Mouse (Mus musculus): ENCODE results near the gene Ptk7. TPM values are rescaled to one million over a fixed set of nuclear protein-coding genes. Genes with fewer than 3 reads are reported as not detected.

Gene Ptk7
- total RNA-seq, 2 experiments from 2014 or later: 11.2 to 11.4 TPM

GRCm38 (mm10) chr17:46644916-46645475 lies 15.7 kb upstream of the Ptk7 start:
- no peak for DNase-seq (ENCODE audit: low spot score in 2 of 2)

DNA sequence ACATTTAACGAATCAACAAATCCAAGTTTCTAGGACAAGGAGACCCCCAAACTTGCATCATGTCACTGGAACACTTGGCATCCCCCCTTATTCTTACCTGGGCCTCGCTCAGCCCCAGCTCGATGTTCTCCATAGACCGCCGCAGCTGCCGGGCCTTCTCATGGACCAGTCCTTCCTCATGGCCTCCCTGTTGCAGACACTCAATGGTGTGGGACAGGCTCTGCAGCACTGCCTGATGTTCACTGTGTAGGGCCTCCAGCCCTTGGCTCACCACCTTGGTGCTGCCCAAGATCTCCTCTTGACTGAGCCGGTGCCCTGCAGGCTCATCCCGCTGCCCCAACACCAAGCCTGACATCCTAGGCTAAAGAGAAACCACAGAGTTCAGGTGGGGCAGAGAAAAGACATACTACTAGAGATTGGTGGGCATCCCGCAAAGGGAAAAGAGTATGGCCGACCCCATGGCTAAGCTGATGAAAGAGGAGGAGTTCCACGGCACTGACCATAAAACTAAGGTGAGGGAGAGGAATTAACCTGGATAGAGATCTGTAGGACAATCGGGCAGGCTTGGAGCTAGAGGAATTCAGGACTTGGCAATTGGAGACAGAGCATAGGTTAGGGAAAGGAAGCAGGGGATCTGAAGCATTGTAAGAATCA lies 15.0 kb upstream of the Ptk7 start:
- no peak for DNase-seq (ENCODE audit: low spot score in 2 of 2)

DNA sequence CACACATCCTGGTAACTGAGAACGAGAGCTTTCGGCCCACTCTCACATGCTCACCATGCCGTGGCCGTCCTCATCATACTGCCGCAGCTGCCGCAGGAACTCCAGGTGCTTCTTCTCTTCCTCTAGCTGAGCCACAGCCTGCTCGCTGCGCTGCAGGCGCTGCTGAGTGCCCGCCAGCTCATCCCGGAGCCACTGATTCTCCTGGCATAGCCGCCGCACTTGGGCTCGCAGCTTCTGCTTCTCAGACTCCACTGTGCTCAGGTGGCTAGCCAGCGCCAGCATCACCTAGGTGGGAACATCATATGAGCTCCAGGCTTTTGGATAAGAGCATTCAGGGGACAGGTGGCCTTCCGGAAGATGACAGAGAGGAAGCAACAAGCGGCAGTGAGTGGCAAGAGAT lies 12.8 kb upstream of the Ptk7 start:
- DNase-seq (ENCODE audit: low spot score in 2 of 2): no peak

DNA sequence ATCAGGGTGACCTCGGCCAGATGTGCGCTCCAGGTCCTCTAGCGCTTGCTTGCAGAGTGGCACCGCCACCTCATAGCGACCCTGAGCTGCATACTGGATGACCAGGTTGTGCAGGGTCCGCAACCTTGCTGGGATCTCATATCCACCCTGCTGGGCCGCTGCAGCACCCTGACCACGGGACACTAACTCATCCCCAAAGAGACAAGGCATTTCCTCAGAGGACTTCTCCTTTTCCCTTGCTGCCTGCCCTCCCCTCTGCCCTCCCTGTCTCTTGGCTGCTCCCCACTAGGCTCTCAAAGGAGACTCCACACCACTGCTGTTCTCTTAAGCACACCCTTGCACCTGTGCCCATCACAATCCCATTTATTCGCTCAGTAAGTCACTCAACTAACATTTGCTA lies 10.6 kb upstream of the Ptk7 start:
- no peak for DNase-seq (ENCODE audit: low spot score in 2 of 2)

DNA sequence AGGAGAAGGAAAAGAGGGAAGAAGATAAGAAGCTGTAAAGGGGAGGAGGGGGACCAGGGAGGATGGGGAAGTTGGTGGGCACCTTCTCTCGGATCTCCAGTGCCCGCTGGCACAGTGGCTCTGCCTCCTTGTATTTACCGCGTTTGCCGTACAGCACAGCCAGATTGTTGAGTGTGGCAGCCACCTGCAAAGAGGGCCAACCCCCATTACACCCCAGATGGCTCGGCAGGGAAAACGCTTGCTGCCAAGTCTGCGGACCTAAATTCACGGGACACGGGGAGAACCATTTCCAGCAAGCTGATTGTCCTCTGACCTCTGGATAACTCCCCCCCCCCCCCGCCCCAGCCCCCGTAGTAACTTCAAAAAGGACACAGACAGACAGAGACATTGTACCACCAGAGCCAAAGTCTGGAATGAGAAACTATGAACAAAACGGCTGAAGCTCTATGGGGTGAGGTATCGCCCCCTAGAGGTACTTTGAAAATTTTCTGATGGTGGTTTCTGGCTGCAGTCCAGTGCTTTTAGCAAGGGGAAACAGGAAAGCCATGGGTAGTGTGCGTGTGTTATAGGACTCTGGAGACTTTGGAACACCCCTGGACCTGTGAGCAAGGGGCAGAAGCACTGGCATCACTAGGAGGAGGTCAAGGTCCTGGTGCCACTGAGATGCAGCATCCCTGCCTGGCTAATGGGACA lies 7.7 kb upstream of the Ptk7 start:
- peak; percentile 82 to 85 for DNase-seq (ENCODE audit: low spot score in 2 of 2)

- DNase-seq (ENCODE audit: low spot score in 2 of 2): no peak
These were observed 559 bp upstream of the Ptk7 start for GRCm38 (mm10) chr17:46629685-46630441.

DNA sequence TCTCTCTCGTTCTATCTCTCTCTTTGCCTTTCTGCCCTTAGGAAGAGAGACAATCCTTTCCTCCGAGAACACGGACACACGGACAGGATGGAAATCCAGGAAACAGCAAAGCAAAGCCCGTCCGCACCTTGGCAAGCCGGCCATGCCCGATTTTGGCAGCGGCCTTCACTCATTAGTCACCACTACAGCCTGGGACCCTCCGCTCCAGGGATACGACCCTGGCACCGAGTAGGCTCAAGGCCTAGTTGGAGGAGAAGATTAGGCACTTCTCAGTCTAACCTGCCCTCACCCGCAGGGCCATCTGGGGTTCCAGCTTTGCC lies 873 bp downstream of the Ptk7 start:
- no peak for DNase-seq (ENCODE audit: low spot score in 2 of 2)

GRCm38 (mm10) chr17:46627409-46627808 lies 1.9 kb downstream of the Ptk7 start:
- no peak for DNase-seq (ENCODE audit: low spot score in 2 of 2)

DNA sequence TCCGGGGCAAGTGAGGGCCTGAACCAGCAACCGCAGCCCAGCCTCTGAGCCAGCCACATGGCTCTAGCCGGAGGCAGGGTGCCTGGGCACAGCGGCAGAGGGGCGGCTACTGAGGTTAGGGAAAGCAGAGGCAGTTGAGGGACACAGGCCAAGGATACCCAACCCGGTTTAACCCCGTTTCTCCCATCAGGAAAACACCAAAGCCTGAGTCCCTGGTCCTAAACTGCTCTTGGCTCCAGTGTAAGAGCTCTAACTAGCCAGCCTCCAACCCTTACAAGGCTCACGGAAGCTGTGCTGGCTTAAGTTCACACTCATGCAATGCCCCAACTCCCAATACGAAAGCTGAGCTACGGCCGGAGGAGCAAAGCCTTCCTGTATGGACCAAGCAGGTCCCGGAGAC lies 4.7 kb downstream of the Ptk7 start:
- DNase-seq (ENCODE audit: low spot score in 2 of 2): no peak

- DNase-seq (ENCODE audit: low spot score in 2 of 2): no peak
These were observed 5.3 kb downstream of the Ptk7 start for GRCm38 (mm10) chr17:46623819-46624557.

DNA sequence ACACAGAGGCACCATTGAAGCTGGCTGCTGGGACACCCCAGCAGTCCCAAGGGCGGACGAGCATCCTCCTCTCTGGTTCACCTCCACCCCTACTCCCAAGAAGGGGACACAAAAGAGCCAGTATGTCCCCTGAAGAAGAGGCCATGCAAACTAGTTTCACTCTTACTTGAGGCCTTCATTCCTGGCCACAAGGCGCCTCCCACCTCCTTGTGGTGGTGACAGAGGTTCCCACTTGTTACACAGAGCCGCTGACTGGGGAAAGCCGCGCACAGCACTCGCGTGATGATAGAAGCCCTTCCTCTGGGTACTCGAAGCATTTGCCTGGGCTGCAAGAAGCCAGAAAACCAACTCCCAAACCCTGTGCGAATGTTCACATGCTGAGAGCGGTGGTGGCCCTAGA lies 7.0 kb downstream of the Ptk7 start:
- DNase-seq (ENCODE audit: low spot score in 2 of 2): no peak

DNA sequence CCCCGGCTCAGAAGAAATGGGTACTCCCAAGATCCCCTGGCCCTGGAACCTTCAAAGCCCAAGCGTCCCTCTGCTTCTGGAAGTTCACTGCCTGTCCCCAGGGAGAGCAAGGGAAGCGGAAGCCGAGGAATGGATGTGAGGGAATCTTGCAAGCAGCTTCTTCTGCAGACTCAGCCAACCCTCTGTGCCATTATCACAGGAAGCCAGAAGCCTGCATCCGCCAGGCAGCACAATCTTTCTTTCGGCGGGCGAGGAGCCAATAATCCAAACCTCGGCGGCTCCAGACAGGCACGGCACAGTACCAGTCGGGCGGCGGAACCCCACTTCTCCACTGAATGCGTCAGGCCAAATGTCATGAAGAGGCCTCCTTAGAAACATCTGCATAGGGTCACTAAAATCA lies 8.0 kb downstream of the Ptk7 start:
- peak; percentile 39 to 58 for DNase-seq (ENCODE audit: low spot score in 2 of 2)

- DNase-seq (ENCODE audit: low spot score in 2 of 2): no peak
These were observed 9.5 kb downstream of the Ptk7 start for GRCm38 (mm10) chr17:46619683-46620357.

GRCm38 (mm10) chr17:46618769-46619682 lies 10.3 kb downstream of the Ptk7 start:
- DNase-seq (ENCODE audit: low spot score in 2 of 2): no peak

DNA sequence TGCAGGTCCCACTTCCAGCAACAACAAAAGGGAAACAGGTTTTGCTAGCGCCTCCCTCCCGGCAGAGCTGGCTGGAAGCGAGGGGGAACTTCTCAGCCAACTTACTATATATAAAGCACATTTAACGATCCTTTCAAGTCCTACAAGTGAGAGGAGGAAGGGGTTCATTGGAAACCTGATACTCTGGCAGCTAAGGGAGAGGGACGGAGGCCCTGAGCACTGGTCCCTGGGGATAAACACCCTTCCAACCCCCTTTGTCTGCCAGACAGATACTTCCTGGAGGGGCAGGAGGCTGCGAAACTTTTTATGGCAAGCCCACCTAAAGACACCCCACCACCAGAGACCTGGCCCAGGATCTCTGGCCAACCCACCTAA lies 10.9 kb downstream of the Ptk7 start:
- DNase-seq (ENCODE audit: low spot score in 2 of 2): no peak

GRCm38 (mm10) chr17:46617799-46618198 lies 11.5 kb downstream of the Ptk7 start:
- DNase-seq (ENCODE audit: low spot score in 2 of 2): no peak

DNA sequence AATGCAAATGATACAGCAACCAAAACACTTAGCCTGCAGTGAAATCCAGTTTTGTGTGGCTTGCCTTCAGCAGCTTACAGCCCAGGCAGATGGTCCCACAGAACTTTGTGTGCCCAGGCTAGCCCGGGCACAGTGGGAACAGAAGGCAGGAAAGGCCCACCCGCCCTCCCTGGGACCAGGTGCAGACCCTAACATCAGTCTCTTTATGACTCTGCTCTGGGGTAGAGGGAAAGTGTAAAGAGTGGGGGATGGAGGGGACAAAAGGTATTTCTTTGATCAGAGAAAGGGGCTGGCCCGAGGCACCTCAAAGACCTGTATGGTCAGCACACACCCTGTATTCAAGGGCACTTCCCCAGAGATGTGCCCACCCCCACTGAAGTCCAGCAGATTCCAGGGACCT lies 16.1 kb downstream of the Ptk7 start:
- no peak for DNase-seq (ENCODE audit: low spot score in 2 of 2)

GRCm38 (mm10) chr17:46612820-46613219 lies 16.5 kb downstream of the Ptk7 start:
- DNase-seq (ENCODE audit: low spot score in 2 of 2): no peak

DNA sequence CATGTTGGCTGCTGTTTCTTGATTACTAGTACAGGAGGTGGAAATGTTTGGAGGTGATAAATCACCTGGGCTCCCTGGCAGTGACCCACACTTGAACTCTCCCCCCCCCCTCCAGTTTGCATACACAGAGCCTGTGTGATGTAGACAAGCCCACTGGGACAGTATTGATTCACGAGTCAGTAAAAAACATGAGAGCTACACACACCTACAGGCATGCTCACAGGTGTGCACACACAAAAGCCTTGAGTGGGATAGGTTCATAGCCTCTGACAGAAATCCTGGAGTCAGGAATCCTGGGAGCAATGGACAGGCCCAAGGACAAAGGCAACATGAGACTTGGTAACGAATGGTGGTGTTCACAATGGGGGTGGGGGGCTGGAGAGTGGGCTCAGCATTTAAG lies 17.1 kb downstream of the Ptk7 start:
- DNase-seq (ENCODE audit: low spot score in 2 of 2): no peak

DNA sequence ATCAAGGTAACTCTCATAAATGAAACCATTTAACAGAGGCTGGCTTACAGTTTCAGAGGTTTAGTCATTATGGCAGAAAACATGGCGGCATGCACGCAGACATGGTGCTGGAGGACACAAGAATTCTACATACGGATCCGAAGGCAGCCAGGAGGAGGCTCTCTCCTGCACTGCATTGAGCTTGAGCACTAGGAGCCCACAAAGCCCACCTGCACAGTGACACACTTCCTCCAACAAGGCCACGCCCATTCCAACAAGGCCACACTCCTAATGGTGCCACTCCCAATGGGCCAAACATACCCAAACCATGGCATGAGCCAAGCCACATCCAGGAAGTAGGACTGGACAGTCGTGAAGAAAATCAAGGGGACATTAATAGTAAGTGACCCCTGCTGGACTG lies 18.0 kb downstream of the Ptk7 start:
- DNase-seq (ENCODE audit: low spot score in 2 of 2): no peak
